Mouse (Mus musculus) thymus, postnatal 36 days (tissue): ENCODE results near the gene Cd5.
A peak's percentile ranks its signal among the peaks of the same experiment; 100 is the strongest.

Source experiments
- DNase-seq, 2 experiments: peaks; one replicate each; pipeline ENCODE4 v3.0.0; 2022; ENCODE audit warnings: mixed read lengths in 2 of 2

The Cd5 gene

DNA sequence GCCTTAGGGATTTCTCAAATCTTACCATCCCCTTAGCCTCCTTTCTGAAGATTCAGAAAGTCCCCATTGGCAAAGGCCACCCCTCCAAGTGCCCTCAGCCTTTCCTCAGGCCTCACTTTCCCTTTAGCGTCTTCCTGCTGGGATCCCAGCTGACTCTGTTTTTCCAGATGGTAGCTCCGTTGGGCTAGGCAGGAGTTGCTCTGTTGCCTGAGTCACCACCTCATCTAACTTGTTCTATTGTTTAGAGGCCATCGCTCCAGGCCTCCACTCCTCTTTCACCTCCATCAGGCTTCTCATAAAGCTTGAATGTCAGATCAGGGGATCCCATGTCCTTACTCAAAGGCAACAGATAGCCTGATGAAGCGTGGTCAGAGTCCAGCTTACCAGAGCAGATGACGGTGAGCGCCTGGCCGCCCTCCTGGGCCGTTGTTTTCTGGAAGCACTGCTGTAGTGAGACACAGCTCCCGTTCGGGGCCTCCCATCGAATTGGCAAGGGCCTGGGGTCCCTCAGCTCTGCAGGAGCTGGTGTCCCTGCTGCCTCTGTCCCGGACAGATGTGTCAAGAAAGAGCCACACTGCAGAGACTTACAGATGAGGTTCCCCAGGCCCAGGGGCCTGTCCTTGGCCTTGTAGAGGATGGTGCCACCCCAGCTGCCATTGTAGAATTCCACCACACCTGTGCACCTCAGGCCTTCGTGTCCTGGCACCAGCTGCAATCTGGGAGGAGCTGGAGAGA, 14.0 kb downstream of the Cd5 start:
- no peak for DNase-seq

DNA sequence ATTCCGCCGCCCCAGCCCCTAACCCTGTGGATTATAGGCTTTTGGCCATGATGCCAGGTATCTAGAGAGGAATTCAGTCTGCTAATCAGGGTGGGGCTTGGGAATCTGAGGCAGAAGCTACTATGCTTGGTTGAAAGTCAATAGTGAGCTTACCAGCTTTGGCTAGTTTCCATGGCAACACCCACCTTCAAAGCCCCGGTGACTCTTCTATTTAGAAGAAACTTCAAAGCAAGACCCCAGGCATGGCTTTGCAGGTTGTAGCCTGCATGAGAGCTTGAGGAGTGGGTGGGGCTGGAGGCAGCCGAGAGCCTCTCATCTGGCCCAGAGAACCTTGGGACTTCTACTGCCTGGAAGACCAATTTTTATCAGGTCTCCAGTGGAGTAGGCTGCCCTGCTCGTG, 15.2 kb downstream of the Cd5 start:
- DNase-seq, result no peak

DNA sequence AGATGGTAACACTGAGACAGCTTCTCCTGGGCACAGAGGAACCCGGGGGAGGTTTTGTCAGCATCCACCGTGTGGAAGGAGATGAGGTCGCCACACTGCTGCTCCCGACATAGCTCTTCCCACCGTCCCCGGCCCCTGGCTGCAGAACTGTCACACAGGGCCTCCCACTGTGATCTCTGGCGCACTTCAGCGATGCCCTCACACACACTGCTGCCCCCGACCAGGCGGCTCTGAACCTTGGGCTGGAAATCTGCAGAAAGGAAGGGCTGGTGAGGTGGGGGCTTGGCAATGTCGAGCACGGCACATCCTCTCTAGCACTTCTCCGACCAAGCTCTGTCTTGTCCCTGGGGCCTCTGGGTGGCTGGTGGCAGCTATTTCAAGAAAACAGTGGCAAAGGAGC, 15.7 kb downstream of the Cd5 start:
- DNase-seq, result no peak

DNA sequence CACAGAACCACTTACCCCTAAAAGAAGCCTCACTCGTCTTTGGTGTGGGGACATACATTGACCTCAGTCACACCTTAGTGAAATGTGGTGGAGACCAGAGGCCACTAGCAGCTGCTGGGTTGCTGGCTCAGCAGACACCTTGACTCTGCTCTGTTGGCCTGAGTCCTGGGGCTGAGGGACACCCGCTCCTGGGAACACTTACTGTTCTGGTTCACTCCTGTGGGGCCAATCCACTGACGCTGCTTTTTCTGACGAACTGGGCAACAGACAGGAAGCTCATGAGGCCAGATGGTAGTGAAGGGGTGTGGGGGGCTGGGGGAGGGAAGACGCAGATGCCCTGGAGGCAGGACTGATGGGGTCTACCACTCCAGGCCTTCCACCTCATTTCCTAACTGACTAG, 17.7 kb downstream of the Cd5 start:
- DNase-seq, result no peak

DNA sequence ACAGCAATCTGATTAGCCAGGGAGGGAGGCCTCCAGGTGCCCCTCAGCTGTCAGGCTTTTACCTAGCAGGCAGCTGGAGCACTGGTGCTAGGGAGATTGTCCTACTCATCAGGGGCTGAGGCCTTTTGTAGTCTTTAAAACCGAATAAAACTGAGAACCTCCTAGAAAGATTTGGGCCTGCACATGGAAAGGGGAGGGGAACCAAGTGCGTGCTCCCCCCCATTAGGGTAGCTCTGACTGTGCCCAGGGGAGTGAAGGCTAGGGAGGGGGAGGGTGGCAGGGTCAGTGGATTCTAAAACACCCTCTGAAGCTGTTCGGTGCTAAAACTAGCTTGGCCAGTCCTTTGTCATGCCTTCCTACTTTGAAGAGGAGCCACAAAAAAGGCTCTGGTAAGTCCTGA, 18.3 kb downstream of the Cd5 start:
- no peak for DNase-seq

GRCm38 (mm10) chr19:10719751-10720150, 19.1 kb downstream of the Cd5 start:
- no peak for DNase-seq

DNA sequence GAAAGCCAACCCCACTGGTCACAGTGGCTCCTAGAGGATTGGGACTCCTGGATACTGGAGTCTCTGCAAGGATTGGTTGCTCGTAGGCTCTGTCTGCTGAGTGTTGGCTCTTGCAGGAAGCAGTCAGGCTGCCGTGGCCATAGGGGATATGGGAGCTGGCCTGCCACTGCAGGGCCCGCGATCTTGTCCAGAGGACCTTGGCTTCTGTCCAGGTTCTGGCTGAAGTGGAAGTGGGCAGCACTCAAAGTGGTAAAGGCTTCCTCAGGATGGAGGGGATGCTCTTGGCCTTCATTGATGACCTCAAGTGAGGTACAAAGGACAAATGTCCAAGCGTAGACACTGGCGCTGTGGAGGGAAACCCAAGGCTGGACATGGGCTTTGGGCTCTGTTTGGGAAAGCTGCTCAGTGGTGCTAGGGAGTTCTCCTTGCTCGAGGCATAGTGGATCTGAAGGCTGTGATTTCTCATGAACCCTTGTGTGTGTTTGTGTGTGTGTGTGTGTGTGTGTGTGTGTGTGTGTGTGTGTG, 20.5 kb downstream of the Cd5 start:
- DNase-seq, result no peak

DNA sequence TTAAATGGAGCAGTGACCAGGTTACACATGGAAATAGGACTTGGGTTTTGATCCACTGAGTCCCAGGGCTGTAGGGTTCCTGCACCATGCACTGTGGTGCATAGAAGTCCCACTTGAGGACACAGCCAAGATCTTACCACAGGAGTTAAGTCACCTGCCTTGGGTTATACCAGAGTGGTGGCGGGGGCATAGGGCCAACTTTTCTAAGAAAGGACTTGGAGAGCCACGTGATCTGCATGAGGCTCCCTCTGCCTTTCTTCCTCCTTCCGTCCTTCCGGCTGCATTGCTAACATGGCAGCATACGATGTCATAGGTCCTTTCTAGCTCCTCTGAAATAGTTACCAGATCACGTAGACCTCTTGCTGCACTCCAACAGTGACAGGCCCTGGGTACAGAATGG, 23.3 kb downstream of the Cd5 start:
- no peak for DNase-seq

DNA sequence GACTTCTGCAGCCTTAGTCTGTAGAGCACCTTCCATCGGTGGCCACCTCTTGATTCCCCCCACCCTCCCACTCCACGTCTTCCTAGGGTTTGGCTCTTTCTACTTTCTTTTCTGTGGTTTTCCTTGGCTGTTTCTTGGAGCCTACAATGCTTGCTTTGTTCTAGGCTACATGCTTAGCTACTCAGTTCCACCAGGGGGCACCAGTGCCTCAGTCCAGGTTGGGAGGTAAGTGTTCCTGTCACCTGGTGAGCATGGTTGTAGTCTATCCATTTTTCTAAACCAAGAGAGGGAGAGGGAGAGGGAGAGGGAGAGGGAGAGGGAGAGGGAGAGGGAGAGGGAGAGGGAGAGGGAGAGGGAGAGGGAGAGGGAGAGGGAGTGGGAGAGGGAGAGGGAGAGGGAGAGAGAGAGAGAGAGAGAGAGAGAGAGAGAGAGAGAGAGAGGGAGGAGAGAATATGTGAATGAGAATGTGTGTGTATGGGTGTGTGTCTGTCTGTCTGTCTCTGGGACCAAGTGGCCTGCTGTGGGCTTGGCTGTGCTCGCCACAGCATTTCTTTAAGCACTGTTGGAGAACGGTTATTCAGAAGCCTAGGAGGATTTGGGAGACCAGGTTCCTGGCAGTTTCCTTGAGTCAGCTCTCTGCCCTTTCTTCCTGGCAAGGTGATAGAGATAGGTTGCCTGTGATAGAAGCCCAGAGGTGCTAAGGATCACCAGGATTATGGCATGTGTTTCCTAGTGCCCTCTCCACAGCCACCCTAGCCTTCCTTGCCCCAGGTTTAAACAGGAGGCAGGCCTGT, 23.9 kb downstream of the Cd5 start:
- DNase-seq, result peak; percentile 81

DNA sequence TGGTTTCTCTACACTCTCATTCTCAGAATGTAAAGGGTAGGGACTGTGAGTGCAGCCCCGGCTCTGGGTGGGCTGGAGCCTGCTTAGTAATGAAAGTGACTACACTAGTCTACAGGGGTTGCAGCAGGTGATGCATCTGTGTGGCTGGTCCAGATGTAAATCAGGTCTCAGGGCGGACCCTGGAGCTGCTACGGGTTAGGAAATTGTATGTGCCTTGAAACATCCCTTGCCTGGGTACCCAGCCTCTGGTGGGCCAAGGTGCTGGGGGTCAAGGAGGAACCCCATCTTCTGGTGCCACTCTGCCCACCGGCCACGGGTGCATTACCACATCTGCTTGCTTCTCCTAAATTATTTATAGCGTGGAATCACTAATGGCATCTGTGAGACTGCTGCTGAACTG, 24.6 kb downstream of the Cd5 start:
- no peak for DNase-seq

DNA sequence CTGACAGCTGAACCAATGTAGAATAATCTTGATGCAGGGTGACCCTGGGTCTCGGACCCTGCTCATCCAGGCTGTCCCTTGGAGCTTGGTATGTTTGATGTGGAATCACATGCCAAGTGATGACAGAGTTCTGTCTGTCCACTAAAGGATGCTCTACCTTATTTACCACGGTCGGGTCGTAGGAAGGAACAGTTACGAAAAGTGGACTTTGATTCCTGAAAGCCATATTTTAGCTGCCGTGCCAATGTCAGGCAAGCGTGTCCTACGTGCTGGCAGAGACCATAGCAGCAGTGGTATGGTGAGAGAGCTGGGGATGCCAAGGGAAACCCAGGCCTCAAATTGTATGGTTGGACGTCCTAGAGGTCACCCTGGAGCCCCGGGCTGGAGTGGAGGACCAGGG, 25.3 kb downstream of the Cd5 start:
- no peak for DNase-seq

DNA sequence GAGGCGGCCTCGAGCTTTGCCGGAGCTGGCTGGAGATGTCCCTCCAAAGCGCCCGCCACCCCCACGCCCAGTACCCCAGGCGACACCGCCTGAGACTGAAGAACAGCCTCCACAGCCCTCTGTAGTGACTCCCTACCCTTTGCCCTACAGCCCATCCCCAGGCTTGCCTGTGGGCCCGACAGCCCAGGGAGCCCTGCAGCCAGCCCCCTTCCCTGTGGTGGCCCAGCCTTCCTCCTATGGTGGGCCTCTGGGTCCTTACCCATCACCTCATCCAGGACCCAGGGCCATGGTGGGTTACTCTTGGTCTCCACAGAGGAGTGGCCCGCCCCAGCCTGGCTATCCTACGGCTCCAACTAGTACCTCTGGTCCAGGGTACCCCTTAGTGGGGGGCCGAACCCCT, 26.2 kb downstream of the Cd5 start:
- no peak for DNase-seq

- DNase-seq, result no peak
Measured at GRCm38 (mm10) chr19:10712194-10712593, 26.6 kb downstream of the Cd5 start.

DNA sequence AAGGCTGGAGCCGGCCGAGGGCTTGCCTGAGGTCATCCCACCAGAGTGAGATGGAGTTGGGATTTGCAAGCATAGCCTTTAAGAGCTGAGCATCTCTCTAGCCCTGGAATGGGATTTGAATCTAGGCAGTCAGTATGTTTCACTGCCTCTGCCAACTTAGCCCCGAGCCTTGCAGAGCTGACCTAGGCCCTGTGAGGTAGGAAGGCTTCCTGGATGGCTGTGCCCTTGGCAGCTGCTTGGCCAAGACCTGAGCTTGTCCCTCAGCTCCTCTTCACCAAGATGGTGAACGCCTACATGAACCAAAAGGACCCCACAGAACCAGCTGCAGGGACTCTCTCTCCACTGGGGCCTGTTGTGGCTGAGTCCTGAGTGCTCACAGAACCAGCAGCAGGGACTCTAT, 28.1 kb downstream of the Cd5 start:
- DNase-seq, result no peak

DNA sequence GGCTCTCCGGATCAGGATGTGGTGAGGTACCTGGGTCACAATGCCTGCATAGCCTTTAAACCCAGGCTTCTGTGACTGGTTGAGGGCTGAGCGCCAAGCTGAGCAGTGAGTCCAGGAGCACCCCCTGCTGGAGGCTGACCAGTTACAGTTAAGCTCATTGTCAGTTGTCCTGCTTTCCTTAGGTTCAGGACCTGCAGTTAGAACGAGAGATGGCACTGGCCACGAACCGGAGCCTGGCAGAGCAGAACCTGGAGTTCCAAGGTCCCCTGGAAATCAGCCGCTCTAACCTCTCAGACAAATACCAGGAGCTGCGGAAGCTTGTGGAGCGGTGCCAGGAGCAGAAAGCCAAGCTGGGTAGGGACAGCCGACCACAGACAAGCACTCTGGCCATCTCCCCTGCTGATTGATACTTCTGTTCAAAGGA, 28.7 kb downstream of the Cd5 start:
- DNase-seq, result peak; percentile 65 to 66

DNA sequence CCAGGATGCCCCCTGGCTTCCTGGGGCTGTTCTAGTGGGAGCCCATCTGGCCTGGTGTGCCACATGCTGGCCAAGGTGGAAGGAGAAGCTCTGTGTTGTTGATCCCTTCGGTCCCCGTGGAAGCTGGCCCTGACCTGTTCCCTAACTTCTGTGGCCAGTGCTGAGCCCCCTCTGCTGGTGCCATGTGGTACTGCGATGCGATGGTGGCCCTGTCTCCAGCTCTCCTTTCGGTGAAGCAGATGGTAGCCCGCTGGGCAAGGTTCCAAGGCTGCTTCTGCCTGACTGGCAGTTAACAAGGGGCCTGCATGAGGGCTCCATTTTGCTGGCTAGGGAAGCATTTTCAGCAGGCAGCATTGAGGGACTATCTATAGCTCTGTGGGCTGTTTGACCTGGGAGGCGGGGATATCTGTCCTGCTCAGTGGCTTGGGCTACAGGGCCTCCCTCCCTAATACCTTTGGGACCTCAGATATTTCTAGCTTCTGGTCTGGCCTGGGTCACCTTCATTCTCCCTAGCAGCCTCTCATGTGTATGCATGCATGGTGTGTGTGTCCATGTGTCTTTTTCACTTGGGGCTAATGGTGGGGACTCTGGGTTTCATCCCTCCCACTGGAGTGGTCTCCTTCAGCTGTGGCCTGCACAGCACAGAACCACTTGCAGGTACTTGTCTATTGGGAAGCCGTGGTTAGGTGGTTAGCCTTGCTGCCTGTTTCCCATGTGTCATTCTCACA, 29.3 kb downstream of the Cd5 start:
- peak; percentile 85 to 88 for DNase-seq

- DNase-seq, result no peak
Measured at GRCm38 (mm10) chr19:10708900-10709299, 29.9 kb downstream of the Cd5 start.

- DNase-seq, result no peak
Measured at GRCm38 (mm10) chr19:10707881-10708280, 30.9 kb downstream of the Cd5 start.

GRCm38 (mm10) chr19:10707087-10707875, 31.5 kb downstream of the Cd5 start:
- DNase-seq, result no peak

- DNase-seq, result peak in 1 of 2 experiments; percentile 6
Measured at GRCm38 (mm10) chr19:10703470-10703869, 35.3 kb downstream of the Cd5 start.

DNA sequence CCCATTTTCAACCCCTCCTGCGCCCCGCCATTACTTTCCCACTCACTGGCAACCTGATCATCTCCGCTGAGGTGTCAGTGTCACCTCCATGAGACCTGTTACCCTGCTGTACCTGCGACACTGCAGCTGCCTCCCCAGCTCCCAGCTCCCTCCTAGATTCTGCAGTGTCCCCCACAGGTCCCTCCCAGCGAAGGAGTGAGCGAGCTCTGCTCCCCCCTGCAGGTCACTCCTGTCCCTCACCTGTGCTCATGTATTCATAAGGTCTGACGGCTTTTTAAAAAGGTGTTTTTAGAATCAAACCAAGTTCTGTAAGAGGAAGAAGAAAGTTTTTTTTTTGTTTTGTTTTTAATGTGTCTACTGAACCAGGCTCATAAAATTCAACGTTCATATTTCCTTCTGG, 36.7 kb downstream of the Cd5 start:
- peak in 1 of 2 experiments; percentile 2 for DNase-seq

DNA sequence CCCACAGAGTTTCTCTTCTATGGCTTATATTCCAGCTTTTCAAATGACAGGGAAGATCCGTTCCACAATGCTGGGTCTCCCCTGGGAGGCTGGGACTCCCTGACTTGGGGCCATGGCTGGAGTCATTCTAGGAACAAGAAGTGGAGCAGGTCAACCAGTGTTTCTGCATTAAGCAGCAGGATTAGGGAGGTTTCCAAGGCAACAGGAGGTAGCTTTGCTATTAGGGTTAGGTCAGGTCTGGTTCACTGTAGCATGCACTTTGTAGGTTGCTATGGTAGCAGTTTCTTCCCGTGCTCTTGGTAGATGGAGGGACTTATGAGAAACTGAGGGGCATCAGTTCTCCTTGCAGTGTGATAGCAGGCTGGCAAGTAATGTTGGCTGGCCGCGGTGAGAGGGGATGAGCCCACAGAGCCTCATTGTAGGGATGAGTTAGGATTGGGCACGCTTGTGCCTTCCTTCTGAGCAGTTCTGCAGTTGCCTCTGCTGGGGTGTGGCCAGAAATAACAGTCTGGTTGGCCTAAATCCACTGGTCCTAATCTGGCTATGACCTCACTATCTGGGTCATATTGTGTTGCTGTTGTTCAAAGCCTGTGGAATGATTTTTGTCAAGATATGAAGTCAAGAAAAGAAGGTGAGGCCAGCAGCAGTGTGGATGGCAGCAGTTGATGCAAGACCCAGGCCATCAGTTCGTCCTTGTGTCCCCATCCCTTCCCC, 37.6 kb downstream of the Cd5 start:
- no peak for DNase-seq
